Mouse (Mus musculus): Measurements from ENCODE around the gene Gm12789. TPM values are rescaled to one million over a fixed set of nuclear protein-coding genes. Genes with fewer than 3 reads are reported as not detected.

Gene Gm12789
- polyA plus RNA-seq (2015; fragmentation: Nextera tagmentation; extraction: Ambion mirVana), result not detected in 2 replicates

DNA sequence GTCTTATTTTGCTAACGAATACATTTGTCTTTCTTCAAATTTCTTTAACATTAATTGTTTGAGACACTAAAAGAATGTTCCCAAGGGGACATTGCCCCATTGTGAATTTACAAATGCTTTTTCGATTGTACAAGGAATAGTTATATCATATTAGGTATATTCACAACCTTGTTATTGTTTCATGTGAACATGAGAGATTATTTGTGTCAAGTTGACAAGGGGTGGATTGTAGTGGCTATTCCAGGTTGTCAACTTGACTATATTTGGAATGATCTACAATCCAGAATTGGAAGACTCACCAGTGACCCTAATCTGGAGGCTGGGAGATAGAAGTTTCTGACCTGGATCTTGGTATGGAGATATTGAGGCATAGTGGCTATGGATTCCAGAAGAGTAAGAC is at the start of gene Gm12789:
Gene Gm12789, plus strand, starts transcription at position 301 of the 400 bp plus-strand sequence.

GRCm38 (mm10) chr4:101940107-101940506 is 46.3 kb upstream of the Gm12789 start, which contains the start of gene Gm12794:
TSS of gene Gm12794 (plus strand) at chr4:101940407.

GRCm38 (mm10) chr4:101980949-101981348 is 5.5 kb upstream of the Gm12789 start, which contains the start of gene Gm12790:
TSS of gene Gm12790 (minus strand) at chr4:101981049.

Other genes with a start within 250 kb of the Gm12789 start
- gene B020004J07Rik, start 142.6 kb upstream of the Gm12789 start, polyA plus RNA-seq (2015; fragmentation: Nextera tagmentation; extraction: Ambion mirVana), result not detected in 2 replicates
- gene C130073F10Rik, start 92.8 kb upstream of the Gm12789 start, polyA plus RNA-seq (2015; fragmentation: Nextera tagmentation; extraction: Ambion mirVana), result not detected in 2 replicates
- not detected in 2 replicates for gene Gm12800, start 77.5 kb upstream of the Gm12789 start, polyA plus RNA-seq (2015; fragmentation: Nextera tagmentation; extraction: Ambion mirVana)
- gene Gm12794, start 46.2 kb upstream of the Gm12789 start, polyA plus RNA-seq (2015; fragmentation: Nextera tagmentation; extraction: Ambion mirVana), result not detected in 2 replicates
- not detected in 2 replicates for gene Gm12790, start 5.6 kb upstream of the Gm12789 start, polyA plus RNA-seq (2015; fragmentation: Nextera tagmentation; extraction: Ambion mirVana)
- gene Pde4b, start 100.9 kb downstream of the Gm12789 start, polyA plus RNA-seq (2015; fragmentation: Nextera tagmentation; extraction: Ambion mirVana), result 7.8 and 12.9 TPM in 2 replicates